Mouse (Mus musculus): ENCODE measurements around the gene Klk9. TPM values are rescaled to one million over a fixed set of nuclear protein-coding genes. Genes with fewer than 3 reads are reported as not detected.
A peak's percentile ranks its signal among the peaks of the same experiment; 100 is the strongest.

Gene Klk9
- not detected for total RNA-seq (2021)

DNA sequence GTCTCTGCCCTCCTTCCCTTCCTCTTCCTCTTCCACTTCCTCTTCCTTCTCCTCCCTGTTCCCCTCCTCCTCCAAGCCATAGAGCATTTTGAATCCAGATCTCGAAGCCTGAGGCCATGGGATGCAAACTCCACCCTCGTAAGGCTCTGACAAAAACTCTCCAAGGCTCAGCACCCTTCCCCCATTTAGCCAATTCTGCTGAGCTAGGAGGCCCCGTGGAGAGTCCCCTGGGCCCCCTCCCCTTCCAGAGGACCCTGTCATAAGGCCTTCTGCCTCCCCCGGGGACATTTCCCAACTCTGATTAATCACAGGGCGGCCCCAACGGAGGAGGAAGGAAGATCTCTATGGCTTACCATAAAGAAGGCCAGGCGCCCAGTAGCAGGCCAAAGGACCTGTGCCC lies at the start of gene Klk9:
Gene Klk9 (plus strand): TSS at position 301 of the 400 bp plus-strand sequence.
- intact Hi-C loops (cut with DNase I), result no loop called here

DNA sequence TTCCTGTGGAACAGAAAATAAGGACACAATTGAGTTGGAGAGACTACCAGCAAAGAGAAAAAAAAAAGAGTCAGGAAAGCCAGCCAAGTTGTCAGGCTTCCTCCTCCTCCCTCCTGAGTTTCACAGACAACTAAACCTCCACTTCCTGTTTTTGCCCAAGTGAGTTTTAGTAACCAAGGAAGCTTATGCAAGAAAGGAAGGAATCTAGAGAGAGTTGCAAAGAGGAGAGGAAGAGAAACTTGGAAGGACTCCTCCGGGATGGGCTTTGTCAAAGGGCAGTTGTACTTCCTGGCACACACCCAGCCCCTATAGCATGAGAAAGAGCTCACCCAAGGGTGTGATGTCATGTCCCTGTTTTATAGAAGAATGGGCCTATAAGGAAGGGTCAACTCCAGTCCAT lies 43.9 kb upstream of the Klk9 start:
- intact Hi-C loops (cut with DNase I), result no loop called here
- DNase-seq (ENCODE audit: extremely low spot score in 1 of 2, low spot score in 2 of 2), result peak in 1 of 2 experiments; percentile 24

More for the DNA sequence above, at the start of gene Klk9:
- no peak for DNase-seq (ENCODE audit: extremely low spot score in 1 of 2, low spot score in 2 of 2)

GRCm38 (mm10) chr7:43752806-43753205 lies 38.9 kb upstream of the Klk9 start:
- DNase-seq (ENCODE audit: extremely low spot score in 1 of 2, low spot score in 2 of 2), result no peak
- intact Hi-C loops (cut with DNase I), result no loop called here

DNA sequence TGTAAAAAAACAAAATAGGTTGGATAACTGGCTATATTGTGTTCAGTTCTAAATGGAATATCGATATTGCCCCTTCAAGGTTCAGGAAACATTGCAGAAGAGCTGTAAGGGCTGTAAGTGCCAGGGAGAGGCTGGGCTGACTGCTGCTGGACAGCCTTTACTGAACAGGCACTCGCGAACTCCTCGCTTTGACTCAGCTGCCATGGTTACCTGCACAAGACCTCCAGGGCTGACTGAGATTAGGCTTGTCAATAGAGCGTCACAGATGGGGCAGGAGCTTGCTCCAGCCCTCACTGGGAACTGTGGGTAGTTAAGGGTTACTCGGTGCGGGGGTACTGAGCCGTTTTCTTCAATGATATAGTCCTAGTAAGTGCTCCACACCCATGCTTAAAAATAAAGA lies 25.2 kb upstream of the Klk9 start:
- intact Hi-C loops (cut with DNase I), result no loop called here
- no peak for DNase-seq (ENCODE audit: extremely low spot score in 1 of 2, low spot score in 2 of 2)

- intact Hi-C loops (cut with DNase I), result no loop called here
Observed at GRCm38 (mm10) chr7:43768597-43768996, 23.1 kb upstream of the Klk9 start, which contains the start of gene Klk12. Gene Klk12 (plus strand): TSS chr7:43768897.

GRCm38 (mm10) chr7:43769636-43770035 lies 22.1 kb upstream of the Klk9 start:
- DNase-seq (ENCODE audit: extremely low spot score in 1 of 2, low spot score in 2 of 2), result no peak
- intact Hi-C loops (cut with DNase I), result no loop called here

More at GRCm38 (mm10) chr7:43768597-43768996, 23.1 kb upstream of the Klk9 start, which contains the start of gene Klk12:
- DNase-seq (ENCODE audit: extremely low spot score in 1 of 2, low spot score in 2 of 2), result no peak

- intact Hi-C loops (cut with DNase I), result no loop called here
- no peak for DNase-seq (ENCODE audit: extremely low spot score in 1 of 2, low spot score in 2 of 2)
Observed at GRCm38 (mm10) chr7:43770701-43771100, 21.0 kb upstream of the Klk9 start.

DNA sequence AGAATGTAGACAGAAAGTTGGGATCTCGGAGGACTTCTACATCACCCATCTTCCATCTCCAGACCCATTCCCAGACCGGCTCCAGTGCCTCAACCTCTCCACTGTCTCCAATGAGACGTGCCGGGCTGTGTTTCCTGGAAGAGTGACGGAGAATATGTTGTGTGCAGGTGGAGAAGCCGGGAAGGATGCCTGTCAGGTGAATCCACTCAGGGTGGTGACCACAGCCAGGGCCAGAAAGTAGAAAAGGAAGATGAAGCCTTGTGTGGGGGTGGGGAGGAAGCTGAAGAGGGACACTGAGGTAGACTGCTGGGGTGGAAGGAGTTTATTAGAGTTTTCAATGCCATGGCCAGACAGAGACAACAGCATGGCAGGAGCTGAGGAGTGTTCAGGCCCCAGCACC lies 19.8 kb upstream of the Klk9 start:
- no peak for DNase-seq (ENCODE audit: extremely low spot score in 1 of 2, low spot score in 2 of 2)
- intact Hi-C loops (cut with DNase I), result no loop called here

- intact Hi-C loops (cut with DNase I), result no loop called here
- no peak for DNase-seq (ENCODE audit: extremely low spot score in 1 of 2, low spot score in 2 of 2)
Observed at GRCm38 (mm10) chr7:43772901-43773300, 18.8 kb upstream of the Klk9 start.

GRCm38 (mm10) chr7:43774364-43774763 lies 17.3 kb upstream of the Klk9 start, which contains the start of gene Klk11:
Gene Klk11 (plus strand): TSS chr7:43774604.
- no peak for DNase-seq (ENCODE audit: extremely low spot score in 1 of 2, low spot score in 2 of 2)
- intact Hi-C loops (cut with DNase I), result no loop called here

DNA sequence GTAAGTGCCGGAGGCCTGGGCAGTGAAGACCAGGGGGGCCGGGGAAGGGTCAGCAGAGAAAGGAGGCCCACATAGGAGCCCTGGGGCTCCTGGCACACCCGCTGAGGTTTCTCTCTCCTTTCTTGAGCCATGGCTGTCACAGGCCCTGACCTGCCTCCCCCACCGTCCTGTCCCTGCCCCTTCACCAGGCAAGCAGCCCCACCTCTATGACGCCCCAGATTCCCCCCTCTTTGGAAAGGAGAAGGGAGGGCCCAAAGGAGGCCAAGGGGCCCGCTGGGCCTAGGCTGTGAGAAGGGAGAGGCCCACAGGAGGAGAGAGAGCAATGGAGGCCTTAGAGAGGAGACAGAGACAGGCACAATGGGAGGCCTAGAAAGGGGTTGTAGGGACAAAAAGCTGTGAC lies 16.9 kb upstream of the Klk9 start:
- intact Hi-C loops (cut with DNase I), result no loop called here
- no peak for DNase-seq (ENCODE audit: extremely low spot score in 1 of 2, low spot score in 2 of 2)

DNA sequence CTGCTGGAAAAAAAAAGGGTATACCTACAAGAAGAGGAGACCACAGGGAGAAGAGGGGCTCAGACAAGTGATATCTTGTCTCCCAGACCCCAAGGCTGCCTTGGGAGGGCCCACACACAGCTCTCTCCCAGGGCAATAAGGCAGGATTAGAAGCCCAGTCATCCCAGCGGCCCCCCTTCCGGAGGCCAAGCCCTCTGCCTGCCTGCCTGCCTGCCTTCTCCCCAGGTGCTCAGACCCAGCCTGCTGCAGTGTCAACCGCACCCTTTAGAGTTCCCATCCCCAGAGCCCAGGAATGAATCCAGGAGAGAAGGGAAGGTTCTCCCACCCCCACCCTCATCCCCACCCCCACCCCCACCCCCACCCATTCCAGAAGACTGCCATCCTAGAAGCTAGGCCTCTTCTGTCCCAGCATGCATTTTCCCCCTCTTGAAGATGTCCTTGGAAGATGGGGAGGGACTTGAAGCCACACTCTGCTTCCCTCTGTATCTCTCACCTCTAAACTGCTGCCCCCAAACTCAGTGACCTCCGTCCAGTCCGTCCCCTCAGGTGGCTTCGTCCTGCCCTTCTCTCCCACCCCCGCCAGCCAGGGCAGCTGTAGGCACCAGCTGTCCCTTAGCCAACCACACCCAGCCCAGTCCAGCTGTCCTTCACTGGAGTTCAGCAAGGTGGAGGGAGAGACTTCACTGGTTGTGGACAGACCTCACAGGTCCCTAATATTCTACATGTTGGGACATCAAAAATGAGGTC lies 16.2 kb upstream of the Klk9 start:
- intact Hi-C loops (cut with DNase I), result no loop called here
- DNase-seq (ENCODE audit: extremely low spot score in 1 of 2, low spot score in 2 of 2), result no peak

- intact Hi-C loops (cut with DNase I), result no loop called here
- no peak for DNase-seq (ENCODE audit: extremely low spot score in 1 of 2, low spot score in 2 of 2)
Observed at GRCm38 (mm10) chr7:43776506-43776905, 15.2 kb upstream of the Klk9 start.

DNA sequence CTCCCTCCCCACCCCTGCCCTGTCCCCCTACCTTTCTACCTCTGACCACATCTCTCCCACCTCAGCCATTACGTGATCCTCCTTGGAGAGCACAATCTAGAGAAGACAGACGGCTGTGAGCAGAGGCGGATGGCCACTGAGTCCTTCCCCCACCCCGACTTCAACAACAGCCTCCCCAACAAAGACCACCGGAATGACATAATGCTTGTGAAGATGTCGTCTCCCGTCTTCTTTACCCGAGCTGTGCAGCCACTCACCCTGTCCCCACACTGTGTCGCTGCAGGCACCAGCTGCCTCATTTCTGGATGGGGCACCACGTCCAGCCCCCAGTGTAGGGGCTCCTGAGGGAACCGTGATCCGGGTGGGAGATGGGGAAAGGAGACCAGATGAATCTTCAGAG lies 14.3 kb upstream of the Klk9 start:
- DNase-seq (ENCODE audit: extremely low spot score in 1 of 2, low spot score in 2 of 2), result no peak
- intact Hi-C loops (cut with DNase I), result no loop called here

DNA sequence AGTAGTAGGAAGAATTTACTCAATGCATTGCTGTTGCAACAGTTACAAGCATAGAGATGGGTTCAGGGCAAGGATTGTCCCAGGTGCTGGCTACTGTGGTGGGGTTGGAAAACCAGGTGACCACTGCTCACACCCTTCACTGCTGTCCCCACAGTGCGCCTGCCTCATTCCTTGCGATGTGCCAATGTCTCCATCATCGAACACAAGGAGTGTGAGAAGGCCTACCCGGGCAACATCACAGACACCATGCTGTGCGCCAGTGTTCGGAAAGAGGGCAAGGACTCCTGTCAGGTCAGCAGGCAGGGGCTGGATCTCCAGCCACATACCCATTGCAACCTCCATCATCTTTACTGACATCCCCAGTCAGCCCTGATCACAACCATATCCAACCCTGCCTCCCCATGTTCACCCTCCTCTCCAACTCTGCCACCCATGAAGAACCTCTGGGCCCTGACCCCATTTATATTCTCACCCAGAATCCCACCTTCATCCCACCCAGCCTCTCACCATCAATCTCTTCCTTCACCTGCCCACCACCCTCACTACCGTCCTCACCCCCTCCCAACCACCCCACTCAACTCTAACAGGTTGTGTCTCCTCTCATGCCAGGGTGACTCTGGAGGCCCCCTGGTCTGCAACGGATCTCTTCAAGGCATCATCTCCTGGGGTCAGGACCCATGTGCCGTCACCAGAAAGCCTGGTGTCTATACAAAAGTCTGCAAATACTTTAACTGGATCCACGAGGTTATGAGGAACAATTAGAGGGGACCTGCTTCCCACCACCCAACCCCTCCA lies 13.3 kb upstream of the Klk9 start:
- no peak for DNase-seq (ENCODE audit: extremely low spot score in 1 of 2, low spot score in 2 of 2)
- intact Hi-C loops (cut with DNase I), result no loop called here

GRCm38 (mm10) chr7:43780241-43780640 lies 11.4 kb upstream of the Klk9 start:
- intact Hi-C loops (cut with DNase I), result loop anchor here (5.0 kb wide), 2 partner anchors 98 to 112 kb away; no protein-coding TSS in a partner anchor
- DNase-seq (ENCODE audit: extremely low spot score in 1 of 2, low spot score in 2 of 2), result no peak

GRCm38 (mm10) chr7:43780746-43781145 lies 10.9 kb upstream of the Klk9 start, which contains the start of gene Klk10:
Gene Klk10 (plus strand): TSS chr7:43781035.
- no peak for DNase-seq (ENCODE audit: extremely low spot score in 1 of 2, low spot score in 2 of 2)
- intact Hi-C loops (cut with DNase I), result loop anchor here (5.0 kb wide), 2 partner anchors 98 to 112 kb away; no protein-coding TSS in a partner anchor

DNA sequence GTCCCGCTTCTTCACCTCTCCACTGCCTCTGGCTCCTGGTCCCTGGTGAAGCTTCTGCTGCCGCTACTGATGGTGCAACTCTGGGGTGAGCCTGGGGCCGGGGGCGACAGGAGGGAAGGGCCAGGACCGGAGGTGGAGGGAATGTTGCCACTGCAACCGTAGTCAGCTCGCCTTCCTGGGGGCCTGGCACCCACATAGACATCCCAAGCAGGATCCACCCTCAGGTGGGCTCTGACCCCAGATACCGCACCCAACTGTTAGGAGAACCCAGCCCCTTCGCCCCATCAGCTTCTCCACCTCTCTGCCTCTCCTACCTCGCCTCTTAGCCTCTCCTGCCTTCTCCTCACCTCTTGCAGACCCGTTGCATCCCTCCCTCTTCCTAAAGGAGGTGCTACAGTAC lies 10.2 kb upstream of the Klk9 start:
- DNase-seq (ENCODE audit: extremely low spot score in 1 of 2, low spot score in 2 of 2), result no peak
- intact Hi-C loops (cut with DNase I), result loop anchor here (5.0 kb wide), 2 partner anchors 99 to 111 kb away; no protein-coding TSS in a partner anchor

Data from left cerebral cortex, postnatal 10 days (tissue).